Mouse (Mus musculus) megakaryocyte progenitor cell, adult 5-6 weeks (primary cell): ENCODE results near the gene Rnf145. TPM values are rescaled to one million over a fixed set of nuclear protein-coding genes. Genes with fewer than 3 reads are reported as not detected.

ENCODE experiments used
- ATAC-seq: replicated peaks from 2 replicates; pipeline ENCODE4 v1.8.0; 2016; ENCODE audit warnings: mild to moderate bottlenecking, moderate TSS enrichment, inconsistent platforms; ENCODE audit not compliant: poor library complexity
- total RNA-seq, 2 experiments: library from RNA; stranded (forward) in 1 of 2; stranded (reverse) in 1 of 2; fragments of 157-497, 149-512 nt in 1 of 2; fragments of 200-1000 nt in 1 of 2; gene quantifications; 2 replicates each; pipeline versions ENCODE4 v1.2.3 to v1.2.4; 2015 to 2017

The Rnf145 gene
- total RNA-seq, 2 experiments from 2014 or later = 18.9 to 20.7 TPM

DNA sequence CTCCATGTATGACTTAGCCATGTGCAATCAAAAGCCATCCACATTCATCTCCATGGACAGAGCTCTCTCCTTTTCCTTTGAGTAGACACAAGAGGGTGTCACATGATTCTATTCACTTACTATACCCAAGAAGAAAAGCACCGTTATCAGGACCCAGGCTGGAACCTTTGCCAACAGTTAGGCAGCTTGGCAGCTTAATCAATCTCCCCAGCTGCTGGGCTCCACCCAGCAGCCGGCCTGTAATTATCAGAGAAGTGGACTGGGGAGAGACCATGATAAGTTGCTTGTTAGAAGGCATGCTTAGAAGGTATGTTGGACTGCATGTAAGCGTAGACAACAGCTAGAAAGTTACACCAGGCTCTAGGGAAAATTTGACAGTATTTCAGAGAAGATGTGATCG lies 9.9 kb upstream of the Rnf145 start:
- peak; percentile 63 for ATAC-seq

DNA sequence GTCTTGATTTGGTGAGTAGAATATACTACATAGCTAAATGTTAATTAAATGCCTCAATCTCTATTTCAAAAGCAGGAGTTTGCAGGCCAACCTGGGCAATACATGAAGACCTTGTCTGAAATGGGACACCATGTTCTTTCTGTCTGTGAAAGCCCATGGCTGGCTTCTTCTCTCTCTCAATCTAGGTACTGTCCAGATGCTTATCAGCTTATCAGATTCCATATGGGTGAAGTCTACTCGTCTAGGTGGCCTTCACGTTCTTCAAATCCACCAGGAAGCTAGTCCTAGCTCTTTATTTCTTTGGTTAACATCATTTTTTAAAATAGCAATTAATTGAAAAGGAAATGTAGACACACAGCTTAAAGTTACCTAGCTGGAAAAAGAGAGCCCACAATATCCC lies 8.9 kb upstream of the Rnf145 start:
- ATAC-seq = no peak

DNA sequence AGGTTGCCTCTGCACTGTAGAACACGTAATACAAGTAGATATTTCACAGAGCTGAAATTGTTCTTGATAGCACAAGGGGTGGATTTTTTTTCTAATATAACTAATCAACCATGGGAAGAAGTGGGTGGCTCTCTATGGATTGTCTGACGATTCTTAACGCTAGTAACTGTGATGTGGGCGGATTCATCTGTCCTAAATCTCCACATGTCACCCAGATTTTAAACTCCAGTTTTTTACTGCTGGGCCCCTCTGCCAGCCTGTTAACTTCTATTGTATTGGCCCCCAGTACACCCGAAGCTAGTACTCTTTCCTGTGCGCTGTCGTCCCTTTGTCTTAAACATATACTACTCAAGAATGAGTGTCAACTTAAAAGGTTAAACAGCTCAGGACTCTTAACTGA lies 8.4 kb upstream of the Rnf145 start:
- no peak for ATAC-seq

DNA sequence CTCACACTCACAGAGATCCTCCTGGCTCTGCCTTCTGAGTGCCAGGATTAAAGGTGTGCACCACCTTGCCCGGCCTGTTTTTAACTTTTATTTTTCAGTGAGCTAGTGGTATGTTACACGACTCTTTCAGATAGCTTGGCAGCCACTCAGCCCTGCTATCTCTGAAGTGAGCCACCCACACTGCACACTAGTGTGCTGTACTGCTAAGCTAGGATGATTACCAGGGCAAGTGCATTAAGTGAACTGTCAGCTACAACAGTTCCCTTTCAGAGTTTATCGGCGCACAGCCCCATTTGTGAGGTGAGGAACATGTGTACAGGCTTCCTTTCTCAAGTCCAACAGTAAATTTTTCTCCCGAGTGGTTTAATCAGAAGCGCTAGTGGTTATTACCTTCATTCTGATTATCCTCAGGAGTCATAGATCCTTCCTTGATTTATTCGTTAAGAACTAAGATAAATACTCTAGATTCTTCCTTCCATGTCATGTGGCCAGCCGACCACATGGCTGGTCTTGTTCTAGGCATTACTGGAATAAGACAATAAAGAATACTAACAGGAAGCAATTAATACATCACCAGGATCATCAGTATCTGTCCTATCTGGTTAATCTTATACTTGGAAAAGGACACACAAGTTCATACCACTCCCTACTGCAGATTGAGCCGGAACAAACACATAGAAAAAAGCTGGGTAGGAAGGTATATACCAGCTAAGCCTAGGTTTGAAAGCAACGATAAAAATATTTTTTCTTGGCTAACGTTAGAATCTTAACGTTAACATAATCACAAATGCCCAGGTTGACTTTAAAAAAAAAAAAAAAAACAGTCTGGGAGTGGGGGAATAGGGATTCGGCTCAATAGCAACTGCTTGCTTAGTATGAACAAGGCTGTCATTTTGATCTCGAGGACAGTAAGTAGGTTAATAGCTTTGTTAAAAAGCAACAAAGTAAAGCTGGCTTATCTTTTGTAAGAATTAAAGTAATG lies 6.4 kb upstream of the Rnf145 start:
- ATAC-seq = peak; percentile 78

DNA sequence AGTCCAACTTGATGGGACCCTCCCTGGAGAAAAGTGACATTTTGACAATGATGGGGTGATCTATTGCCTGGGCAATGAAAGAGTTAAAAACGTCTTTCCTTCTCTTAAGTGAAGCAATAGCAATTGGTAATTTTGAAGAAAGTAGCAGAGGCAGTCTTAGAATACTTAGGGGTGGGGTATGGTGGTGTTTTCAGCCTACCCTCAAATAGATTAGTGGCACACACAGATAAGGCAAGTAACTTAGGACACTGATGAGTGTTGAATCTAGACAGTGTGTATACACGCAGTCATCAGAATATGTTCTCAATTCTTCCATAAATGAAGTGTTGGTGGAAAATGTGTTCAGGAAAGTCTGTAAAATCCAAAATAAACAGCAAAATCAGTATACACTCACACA lies 5.7 kb upstream of the Rnf145 start:
- ATAC-seq = peak; percentile 10; the same call in 1 of the 2 replicates

DNA sequence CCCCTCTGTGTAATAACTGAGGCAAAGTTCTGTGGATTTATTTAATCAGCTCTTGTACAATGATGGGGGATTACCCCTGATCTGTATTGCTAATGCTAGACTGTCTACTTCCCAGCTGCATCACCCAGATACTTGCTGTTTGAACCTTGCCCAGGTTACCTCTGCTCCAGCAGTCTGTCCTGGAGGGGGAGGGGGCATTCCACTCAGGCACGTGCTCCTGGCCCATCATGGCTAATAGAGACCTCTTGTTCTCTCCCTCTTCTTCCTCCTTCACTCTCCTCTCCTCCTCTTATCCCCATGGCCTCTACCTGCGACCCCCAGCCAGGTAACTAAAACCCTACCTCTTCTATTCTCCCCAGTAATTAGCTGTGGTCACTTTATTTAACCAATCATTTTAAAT lies 4.1 kb upstream of the Rnf145 start:
- ATAC-seq = no peak

DNA sequence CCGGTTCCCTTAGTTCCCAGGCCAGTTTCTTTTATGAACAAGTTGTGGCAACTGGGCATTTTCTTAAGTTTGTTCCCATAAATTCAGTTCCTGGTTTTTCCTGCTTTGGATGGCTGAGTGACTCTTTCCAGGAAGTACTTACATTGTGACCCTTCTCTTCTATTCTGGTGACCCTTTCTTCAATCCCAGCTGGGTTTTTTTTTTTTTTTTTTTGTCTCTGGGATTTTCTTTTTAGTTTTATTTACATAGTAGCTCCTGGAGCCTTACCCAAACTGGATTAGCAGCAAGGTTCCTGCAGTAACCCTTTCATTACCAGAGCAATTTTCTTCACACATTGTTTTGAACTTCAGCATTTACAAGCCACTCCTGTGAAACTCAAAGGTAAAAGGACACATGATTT lies 2.4 kb upstream of the Rnf145 start:
- ATAC-seq = no peak

DNA sequence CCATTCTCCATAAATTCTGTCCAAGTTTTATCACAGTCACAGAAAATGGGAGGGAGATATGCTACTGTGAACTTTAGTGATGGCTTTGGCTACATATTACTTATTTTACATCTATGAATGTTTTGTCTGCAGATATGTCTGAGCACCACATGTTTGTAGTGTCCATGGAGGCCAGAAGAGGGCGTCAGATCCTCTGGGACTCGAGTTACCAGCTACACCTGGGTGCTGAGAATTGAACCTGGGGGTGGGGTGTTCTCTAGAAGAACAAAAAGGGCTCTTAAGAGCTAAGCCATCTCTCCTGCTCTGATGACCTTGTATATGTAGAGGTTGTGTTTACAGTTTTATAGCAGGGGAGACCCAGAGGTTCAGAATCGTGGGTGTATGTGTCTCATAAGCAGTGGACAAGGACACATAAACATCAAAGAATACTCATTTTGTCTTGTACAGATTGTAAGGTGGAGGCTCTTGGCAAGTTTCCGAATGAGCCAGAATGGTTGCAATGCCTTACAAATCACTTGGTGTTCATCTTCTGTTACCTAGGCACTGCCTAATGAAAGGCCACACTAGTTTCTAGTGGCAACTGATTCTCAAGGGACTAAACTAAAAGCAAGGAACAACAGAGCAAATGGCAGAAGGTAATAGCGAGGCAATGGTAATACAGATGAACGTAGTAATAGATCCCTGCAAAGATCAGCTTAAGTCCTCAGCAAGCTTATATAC lies 1.0 kb upstream of the Rnf145 start:
- no peak for ATAC-seq

DNA sequence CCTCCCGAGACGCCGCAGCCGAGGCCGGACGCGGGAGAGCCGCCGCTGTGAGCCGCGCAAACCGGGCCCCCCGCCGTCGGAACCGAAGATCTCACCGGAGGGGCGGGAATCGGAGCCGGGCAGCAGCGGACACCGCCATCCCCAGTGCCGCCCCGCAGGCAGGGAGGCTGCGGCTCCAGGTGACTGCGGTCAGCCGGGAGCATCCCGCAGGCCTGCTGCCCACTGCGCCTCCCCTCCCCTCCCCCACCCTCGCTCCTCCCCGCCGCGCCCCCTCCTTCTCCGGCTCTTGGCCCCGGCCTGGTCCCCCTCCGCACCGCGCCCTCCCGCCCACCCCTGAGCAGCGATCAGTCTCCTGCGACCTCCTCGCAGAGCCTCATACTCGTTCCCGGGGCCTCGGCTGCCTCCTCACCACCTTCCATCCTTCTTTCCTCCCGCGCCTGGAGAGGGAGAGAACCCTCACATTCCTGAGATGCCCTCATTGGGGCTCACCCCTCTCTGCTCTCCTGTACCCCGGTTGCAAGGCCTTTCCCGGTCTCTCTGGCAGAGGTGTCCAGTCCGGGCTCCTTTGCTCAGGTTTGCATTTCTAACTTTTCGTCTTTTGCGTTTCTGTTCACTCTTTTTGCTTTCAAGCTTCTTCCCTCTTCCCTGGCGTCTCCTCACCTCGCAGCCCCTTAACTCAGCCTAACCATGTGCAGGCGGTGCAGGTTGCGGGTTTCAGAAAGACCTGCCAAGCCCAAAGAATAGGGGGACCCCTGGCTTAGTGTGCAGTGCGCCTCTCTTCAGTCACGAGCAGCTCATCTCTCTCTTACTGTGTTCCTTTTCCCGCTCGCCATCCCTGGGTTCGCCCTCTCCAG lies 559 bp downstream of the Rnf145 start:
- peak; percentile 6 for ATAC-seq

DNA sequence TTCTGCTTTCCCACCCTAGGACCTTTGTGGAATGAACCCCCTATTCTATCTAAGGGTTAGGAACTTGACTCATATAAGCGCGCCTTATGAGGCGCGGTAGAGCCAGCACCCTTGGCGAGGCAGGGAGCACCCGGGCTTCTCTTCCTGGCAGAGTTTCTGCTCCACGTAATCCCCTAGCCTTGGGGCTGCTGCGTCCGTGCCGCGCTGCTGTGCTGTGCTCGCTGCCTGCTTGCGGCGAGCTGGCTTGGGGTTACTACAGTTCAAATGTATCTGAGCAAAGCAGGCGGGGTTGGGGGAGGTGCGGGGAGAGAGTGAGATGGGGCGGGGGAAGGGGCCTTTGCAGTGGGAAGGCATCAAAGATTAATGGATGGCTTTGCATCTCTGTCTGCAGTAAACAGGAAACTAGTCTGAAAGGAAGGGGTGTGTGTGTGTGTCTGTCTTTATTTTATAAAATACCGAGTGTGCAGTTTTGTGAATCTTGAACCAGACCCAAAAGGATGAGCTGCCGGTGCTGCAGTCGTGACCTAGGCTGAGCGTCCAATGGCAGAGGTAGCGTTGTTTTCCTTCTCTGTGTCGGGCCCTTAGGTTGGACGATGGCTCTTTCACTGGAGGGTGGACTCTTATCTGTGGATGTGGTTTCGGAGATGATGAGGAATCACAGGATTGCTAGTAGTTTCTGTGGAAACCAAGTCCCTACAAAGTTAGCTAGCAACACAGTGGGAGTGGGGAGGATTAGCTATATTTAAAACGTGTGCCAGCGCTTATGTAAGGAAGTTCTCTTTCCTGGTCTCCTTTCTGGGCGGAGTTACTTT lies 1.4 kb downstream of the Rnf145 start:
- ATAC-seq = peak; percentile 72

DNA sequence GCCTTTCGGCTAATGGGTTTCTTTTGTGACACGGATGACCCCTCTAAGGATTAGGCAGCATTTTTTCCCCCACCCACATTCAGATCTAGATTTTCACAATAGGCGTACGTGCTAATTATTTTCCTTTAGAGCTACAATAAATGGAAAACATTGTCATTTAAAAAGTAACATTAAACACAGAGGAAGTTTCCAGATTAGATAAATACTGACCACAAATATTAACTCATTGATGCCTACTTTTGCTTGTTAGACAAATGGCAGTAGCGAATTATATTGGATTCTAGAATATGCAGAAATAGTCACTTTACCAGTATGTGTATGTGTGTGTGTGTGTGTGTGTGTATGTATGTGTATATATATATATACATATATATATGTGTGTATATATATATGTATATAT lies 3.8 kb downstream of the Rnf145 start:
- ATAC-seq = no peak

DNA sequence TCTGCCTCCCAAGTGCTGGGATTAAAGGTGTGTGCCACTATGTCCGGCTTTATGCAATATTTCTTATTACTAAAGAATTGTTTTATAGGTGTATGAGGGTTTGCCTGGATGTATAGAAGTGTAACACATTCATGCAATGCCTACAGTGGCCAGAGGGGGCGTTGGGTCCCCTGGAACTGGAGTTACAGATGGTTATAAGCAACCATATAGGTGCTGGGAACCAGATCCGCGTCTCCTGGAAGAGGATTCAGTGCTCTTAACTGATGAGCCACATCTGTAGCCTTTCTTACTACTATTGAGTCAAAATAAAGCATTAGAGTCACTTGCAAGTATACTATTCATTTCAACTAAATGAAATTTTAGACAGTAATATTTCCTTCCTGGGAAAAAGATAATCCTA lies 7.0 kb downstream of the Rnf145 start:
- no peak for ATAC-seq

DNA sequence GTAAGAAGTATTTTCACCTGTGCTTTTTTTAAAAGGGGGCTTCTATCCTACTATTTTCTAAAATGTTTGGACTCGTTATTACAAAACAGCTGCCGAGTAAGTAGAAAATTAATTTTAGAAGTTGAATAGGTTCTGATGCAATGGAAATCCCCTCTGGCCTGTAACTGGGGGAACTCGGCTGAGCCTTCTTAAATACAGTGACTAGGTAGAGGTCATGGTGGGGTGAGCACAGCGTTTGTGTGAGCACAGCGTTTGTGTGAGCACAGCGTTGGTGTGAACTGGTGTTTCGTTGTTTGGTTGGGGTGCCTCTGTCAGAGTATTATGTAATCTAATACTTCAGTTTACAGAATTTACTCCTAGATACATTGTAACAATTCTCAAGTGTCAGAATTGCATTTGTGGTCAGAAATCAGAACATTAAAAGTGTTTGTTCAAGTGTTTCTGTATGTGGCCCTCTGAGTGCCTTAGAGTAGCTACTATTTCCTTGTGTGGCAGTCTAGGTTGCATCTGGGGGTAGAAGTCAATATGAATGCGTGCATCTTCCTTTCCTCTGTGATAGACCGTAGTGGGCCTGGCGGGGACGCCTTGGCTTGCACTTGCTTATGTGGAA lies 8.0 kb downstream of the Rnf145 start:
- ATAC-seq = no peak

DNA sequence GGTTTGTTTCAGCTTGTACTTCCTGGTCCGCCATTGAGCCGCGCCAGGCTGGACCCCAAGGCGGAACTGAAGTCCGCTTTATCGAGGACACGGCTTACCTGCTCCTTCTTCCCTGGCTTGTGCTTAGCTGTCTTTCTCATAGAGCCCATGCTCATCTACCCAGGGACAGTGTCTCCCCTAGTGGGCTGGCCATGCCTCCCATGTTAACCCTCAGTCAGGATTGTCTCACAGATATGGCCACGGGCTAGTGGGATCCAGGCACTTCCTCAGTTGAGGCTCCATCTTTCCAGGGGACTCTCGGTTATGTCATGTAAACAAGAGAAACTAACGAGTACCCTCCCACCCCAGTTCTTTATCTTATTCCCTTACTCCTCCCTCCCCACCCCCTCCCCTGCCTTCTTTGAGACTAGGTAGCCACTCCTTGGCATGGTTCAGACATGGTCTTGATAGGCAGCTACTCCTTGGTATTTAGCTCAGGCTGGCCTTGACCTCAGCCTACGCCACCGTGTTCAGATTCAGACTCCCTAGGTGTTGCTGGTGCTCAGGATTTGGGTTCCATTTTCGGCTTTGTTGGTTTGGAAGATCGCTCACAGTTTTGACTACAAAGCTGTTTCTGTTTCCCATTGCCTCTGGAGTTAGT lies 9.9 kb downstream of the Rnf145 start:
- ATAC-seq = peak; percentile 29

DNA sequence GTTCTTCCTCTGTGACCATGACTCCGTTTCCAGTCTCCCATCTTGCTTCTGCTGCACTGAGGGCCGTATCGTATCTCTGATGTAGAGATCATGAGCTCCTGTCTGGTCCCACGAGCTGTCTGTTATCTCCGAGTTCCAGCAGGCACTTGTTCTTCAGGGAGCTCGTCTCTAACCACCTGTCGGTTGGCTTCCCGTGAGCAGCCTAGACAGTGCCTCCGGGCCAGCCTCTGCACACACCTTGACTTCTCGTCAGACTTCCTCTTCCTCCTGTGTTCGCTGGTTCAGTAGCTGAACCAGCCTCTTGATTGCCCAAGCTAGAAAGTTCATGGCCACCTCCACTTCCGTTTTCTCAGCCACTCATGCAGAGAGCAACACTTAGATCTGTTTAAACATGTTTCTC lies 10.4 kb downstream of the Rnf145 start:
- ATAC-seq = peak; percentile 94

DNA sequence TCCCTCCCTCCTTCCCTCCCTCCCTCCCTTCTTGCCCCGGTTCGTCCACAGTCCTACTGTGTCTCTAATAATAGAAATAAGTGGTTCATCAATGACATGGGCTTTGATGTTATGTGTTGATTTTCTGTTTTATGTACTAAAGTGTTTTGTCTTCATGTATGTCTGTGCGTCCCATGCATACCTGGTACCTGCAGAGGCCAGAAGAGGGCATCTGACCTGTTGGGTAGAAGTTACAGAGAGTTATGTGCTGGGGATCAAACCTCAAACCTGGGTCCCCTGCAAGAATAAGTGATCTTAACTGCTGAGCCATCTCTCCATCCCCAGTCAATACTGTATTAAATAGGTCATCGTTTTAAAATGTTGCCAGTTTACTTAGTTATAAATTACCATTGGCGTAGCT lies 11.0 kb downstream of the Rnf145 start:
- ATAC-seq = no peak

DNA sequence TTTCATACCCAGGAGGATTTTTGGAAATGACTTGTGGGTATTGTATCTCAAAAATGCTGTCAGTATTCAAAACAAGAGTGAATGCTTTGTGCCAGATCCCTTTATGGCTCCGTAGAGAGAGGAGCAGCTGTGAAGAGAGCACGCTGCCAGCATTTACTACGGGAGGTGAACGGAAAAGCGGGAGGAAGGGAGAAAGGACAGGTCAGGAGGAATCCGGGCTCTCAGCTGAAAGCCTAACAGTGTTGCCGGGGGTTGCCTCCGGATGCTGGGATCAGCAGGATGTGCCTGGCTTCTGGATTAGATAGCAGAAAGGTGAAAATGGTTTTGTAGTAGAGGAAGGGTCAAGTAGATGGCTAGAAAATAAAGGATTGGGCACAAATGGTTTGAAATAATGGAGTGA lies 11.6 kb downstream of the Rnf145 start:
- ATAC-seq = no peak

DNA sequence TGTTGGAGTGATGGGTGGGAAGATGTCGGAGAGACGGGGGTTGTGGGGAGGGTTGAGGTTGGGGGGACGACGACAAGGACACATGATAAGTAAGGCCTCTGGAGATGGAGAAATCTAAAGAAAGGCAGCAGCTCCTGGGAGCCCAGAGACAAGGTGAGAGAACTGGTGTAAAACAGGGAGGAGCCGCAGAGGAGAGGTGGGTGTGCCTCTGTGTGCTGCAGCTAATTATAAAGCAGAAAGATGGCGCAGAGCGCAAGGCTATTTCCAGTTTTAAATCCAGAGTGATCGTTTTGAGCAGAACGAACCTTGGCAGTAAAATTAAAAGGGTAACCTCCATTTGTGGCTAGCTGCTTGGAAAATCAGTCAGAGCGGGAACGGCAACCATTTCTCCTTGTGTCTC lies 12.1 kb downstream of the Rnf145 start:
- no peak for ATAC-seq

DNA sequence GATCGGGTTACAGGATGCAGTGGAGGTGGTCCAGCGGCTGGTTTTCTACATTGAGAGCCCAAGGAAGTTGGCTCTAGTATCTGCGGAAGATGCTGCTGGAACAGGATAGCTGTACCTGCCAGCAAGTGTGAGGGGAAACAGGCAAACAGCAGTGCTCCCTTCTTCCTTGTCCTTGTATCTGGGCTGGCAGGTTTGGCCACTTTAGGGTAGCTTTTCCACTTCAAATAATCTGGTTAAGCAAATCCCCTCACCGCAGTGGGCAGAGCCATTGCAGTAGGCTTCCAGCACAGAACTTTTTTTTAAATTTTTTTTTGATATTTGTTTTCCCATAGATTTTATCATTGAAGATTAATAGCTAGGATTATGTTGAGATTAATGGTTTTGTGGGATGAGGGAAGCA lies 12.9 kb downstream of the Rnf145 start:
- ATAC-seq = no peak
